Mouse (Mus musculus) midbrain, embryonic 10.5 days (tissue): ENCODE results near the gene Cdc45. TPM values are rescaled to one million over a fixed set of nuclear protein-coding genes. Genes with fewer than 3 reads are reported as not detected.

Experiments
- DNase-seq: peaks from one replicate; pipeline ENCODE4 v3.0.0-alpha.2; 2017; ENCODE audit warnings: low spot score
- H3K27ac ChIP-seq: fragments of 300-500 bp; sonication (generic); replicated peaks from 2 replicates; pipeline ENCODE4 v1.5.1; 2016; ENCODE audit warnings: mild to moderate bottlenecking
- H3K27me3 ChIP-seq: fragments of 300-500 bp; sonication (generic); 2 replicates; pipeline ENCODE4 v1.6.1; 2016; ENCODE audit warnings: low read depth, mild to moderate bottlenecking; ENCODE audit not compliant: poor library complexity, severe bottlenecking
- H3K36me3 ChIP-seq: fragments of 300-500 bp; sonication (generic); 2 replicates; pipeline ENCODE4 v1.6.1; 2016; ENCODE audit warnings: mild to moderate bottlenecking, moderate library complexity
- H3K4me1 ChIP-seq: fragments of 300-500 bp; sonication (generic); 2 replicates; pipeline ENCODE4 v1.6.1; 2016
- H3K4me3 ChIP-seq: fragments of 300-500 bp; sonication (generic); 2 replicates; pipeline ENCODE4 v1.5.1; 2016; ENCODE audit warnings: mild to moderate bottlenecking, moderate library complexity
- H3K9me3 ChIP-seq: fragments of 300-500 bp; sonication (generic); replicated peaks from 2 replicates; pipeline ENCODE4 v1.6.1; 2016; ENCODE audit warnings: mild to moderate bottlenecking
- WGBS: fragments of 180-500 bp; shearing (Covaris S2); methylation state at CpG from one replicate; pipeline ENCODE4 v1.1.7; 2016; 5-methylcytosine and 5-hydroxymethylcytosine counted together
- polyA plus RNA-seq: library from polyadenylated mRNA; unstranded; fragments of >200 nt; fragmentation: Nextera tagmentation; extraction: Ambion mirVana; gene quantifications from 2 replicates; pipeline ENCODE4 v1.2.1, GENCODE M21; 2016

The Cdc45 gene
- polyA plus RNA-seq, 1 experiment from 2014 or later: 76.4 TPM

- no peak overlapping the region for H3K27ac ChIP-seq
- H3K4me1 ChIP-seq: peaks cover 17% of the 10 kb centered on the region
- 92% methylated on average over 10 of the region's 10 CpGs for WGBS
- H3K9me3 ChIP-seq: no peaks in the 10 kb centered on the region
- peaks cover 68% of the 10 kb centered on the region for H3K36me3 ChIP-seq
- peaks cover 35% of the 10 kb centered on the region for H3K27me3 ChIP-seq
- no peak for DNase-seq
- no peak overlapping the region for H3K4me3 ChIP-seq
Measured at GRCm38 (mm10) chr16:18781810-18782209, 30.0 kb downstream of the Cdc45 start.

GRCm38 (mm10) chr16:18778461-18778860, 33.3 kb downstream of the Cdc45 start:
- WGBS: 76% methylated on average over 2 of the region's 2 CpGs
- no peak for DNase-seq
- H3K27me3 ChIP-seq: peaks cover 64% of the 10 kb centered on the region
- peaks cover 36% of the 10 kb centered on the region for H3K36me3 ChIP-seq
- H3K4me1 ChIP-seq: peaks cover 51% of the 10 kb centered on the region
- H3K4me3 ChIP-seq: peak overlapping the region; percentile 54
- H3K9me3 ChIP-seq: no peaks in the 10 kb centered on the region
- H3K27ac ChIP-seq: no peak overlapping the region

- Histone ChIP-seq H3K27me3 (peaks cover 64% of the 10 kb centered on the region), H3K36me3 (peaks cover 27% of the 10 kb centered on the region), H3K9me3 (no peaks in the 10 kb centered on the region), H3K4me3 (peak overlapping the region; percentile 54), H3K27ac (peak overlapping the region; percentile 67; the same call in 1 of the 2 replicates), H3K4me1 (peaks cover 55% of the 10 kb centered on the region)
- DNase-seq: peak; percentile 53
- 3% methylated on average over 80 of the region's 80 CpGs for WGBS
Measured at GRCm38 (mm10) chr16:18777101-18778080, 34.4 kb downstream of the Cdc45 start.

- peak; percentile 39 for DNase-seq
- peaks cover 55% of the 10 kb centered on the region for H3K4me1 ChIP-seq
- H3K4me3 ChIP-seq: peak within 1 kb of the TSS; percentile 54
- peaks cover 19% of the 10 kb centered on the region for H3K36me3 ChIP-seq
- peak within 1 kb of the TSS; percentile 67; the same call in 1 of the 2 replicates for H3K27ac ChIP-seq
- peaks cover 64% of the 10 kb centered on the region for H3K27me3 ChIP-seq
- H3K9me3 ChIP-seq: no peaks in the 10 kb centered on the region
- 3% methylated on average over 19 of the region's 19 CpGs for WGBS
Measured at GRCm38 (mm10) chr16:18776556-18777100, 35.2 kb downstream of the Cdc45 start, which contains the start of gene Cldn5. TSS of gene Cldn5 (plus strand) at chr16:18776847.

GRCm38 (mm10) chr16:18775621-18776555, 35.9 kb downstream of the Cdc45 start:
- peaks cover 64% of the 10 kb centered on the region for H3K27me3 ChIP-seq
- peak overlapping the region; percentile 54 for H3K4me3 ChIP-seq
- no peaks in the 10 kb centered on the region for H3K9me3 ChIP-seq
- peaks cover 12% of the 10 kb centered on the region for H3K36me3 ChIP-seq
- WGBS: 21% methylated on average over 18 of the region's 18 CpGs
- H3K4me1 ChIP-seq: peaks cover 55% of the 10 kb centered on the region
- DNase-seq: no peak
- peak overlapping the region; percentile 3; the same call in 1 of the 2 replicates for H3K27ac ChIP-seq

- 14% methylated on average over 2 of the region's 2 CpGs for WGBS
- Histone ChIP-seq H3K27ac (peak overlapping the region; percentile 55; the same call in 1 of the 2 replicates), H3K4me3 (no peak overlapping the region), H3K36me3 (no peaks in the 10 kb centered on the region), H3K4me1 (peaks cover 55% of the 10 kb centered on the region), H3K27me3 (peaks cover 50% of the 10 kb centered on the region), H3K9me3 (no peaks in the 10 kb centered on the region)
- peak; percentile 42 for DNase-seq
Measured at GRCm38 (mm10) chr16:18773936-18774335, 37.9 kb downstream of the Cdc45 start.

- Histone ChIP-seq H3K27me3 (peaks cover 6% of the 10 kb centered on the region), H3K36me3 (no peaks in the 10 kb centered on the region), H3K4me1 (peaks cover 15% of the 10 kb centered on the region), H3K9me3 (no peaks in the 10 kb centered on the region), H3K27ac (no peak overlapping the region), H3K4me3 (no peak overlapping the region)
- WGBS: 66% methylated on average over 1 of the region's 1 CpGs
- DNase-seq: no peak
Measured at GRCm38 (mm10) chr16:18769501-18769900, 42.3 kb downstream of the Cdc45 start.

- 86% methylated on average over 4 of the region's 4 CpGs for WGBS
- Histone ChIP-seq H3K4me3 (no peak overlapping the region), H3K36me3 (no peaks in the 10 kb centered on the region), H3K27ac (no peak overlapping the region), H3K27me3 (no peaks in the 10 kb centered on the region), H3K9me3 (no peaks in the 10 kb centered on the region), H3K4me1 (no peaks in the 10 kb centered on the region)
- DNase-seq: no peak
Measured at GRCm38 (mm10) chr16:18766390-18766789, 45.4 kb downstream of the Cdc45 start.

- no peaks in the 10 kb centered on the region for H3K27me3 ChIP-seq
- no peak overlapping the region for H3K27ac ChIP-seq
- H3K9me3 ChIP-seq: no peaks in the 10 kb centered on the region
- no peaks in the 10 kb centered on the region for H3K36me3 ChIP-seq
- no peak overlapping the region for H3K4me3 ChIP-seq
- H3K4me1 ChIP-seq: no peaks in the 10 kb centered on the region
- DNase-seq: no peak
- WGBS: 75% methylated on average over 3 of the region's 3 CpGs
Measured at GRCm38 (mm10) chr16:18762960-18763359, 48.8 kb downstream of the Cdc45 start.

GRCm38 (mm10) chr16:18761734-18762133, 50.1 kb downstream of the Cdc45 start:
- H3K4me1 ChIP-seq: no peaks in the 10 kb centered on the region
- DNase-seq: no peak
- H3K9me3 ChIP-seq: no peaks in the 10 kb centered on the region
- no peak overlapping the region for H3K27ac ChIP-seq
- H3K36me3 ChIP-seq: no peaks in the 10 kb centered on the region
- 97% methylated on average over 4 of the region's 4 CpGs for WGBS
- H3K27me3 ChIP-seq: no peaks in the 10 kb centered on the region
- no peak overlapping the region for H3K4me3 ChIP-seq

GRCm38 (mm10) chr16:18751885-18752499, 59.8 kb downstream of the Cdc45 start:
- no peaks in the 10 kb centered on the region for H3K27me3 ChIP-seq
- H3K27ac ChIP-seq: no peak overlapping the region
- no peak for DNase-seq
- H3K9me3 ChIP-seq: no peaks in the 10 kb centered on the region
- no peaks in the 10 kb centered on the region for H3K36me3 ChIP-seq
- H3K4me1 ChIP-seq: no peaks in the 10 kb centered on the region
- H3K4me3 ChIP-seq: no peak overlapping the region
- WGBS: 86% methylated on average over 10 of the region's 10 CpGs

GRCm38 (mm10) chr16:18751101-18751500, 60.7 kb downstream of the Cdc45 start:
- Histone ChIP-seq H3K4me1 (no peaks in the 10 kb centered on the region), H3K27me3 (no peaks in the 10 kb centered on the region), H3K36me3 (no peaks in the 10 kb centered on the region), H3K27ac (no peak overlapping the region), H3K9me3 (no peaks in the 10 kb centered on the region), H3K4me3 (no peak overlapping the region)
- WGBS: 83% methylated on average over 11 of the region's 11 CpGs
- no peak for DNase-seq
